Mouse (Mus musculus): ENCODE measurements around the gene Pde4d.

DNA sequence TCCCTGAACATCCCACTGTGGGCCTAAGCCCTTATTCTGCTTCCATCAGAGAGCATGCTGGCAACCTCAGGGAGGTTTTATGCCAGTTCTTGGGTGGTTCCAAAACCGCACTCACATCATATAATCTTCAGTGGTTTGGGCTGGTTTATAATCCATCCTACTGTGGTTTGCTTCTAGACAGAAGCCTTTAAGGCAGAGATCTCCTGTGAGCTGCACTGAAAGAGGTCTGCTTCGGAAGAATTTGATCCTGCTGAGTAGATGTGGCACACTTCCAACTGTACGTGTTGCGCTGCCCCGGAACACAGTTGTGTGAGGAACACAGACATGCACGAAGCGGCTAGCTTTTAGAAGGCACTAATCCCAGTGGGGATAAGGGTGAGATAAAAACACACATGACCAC is 236.1 kb downstream of the Pde4d start:
- TF ChIP-seq CTCF (IDR thresholded peaks at IDR 0.05; ENCODE audit: borderline replicate concordance, insufficient read depth, low read depth, low read length) (no peak), POLR2A (IDR thresholded peaks at IDR 0.05; ENCODE audit: borderline replicate concordance, insufficient read depth, low read length) (no peak)
